Mouse (Mus musculus): Measurements from ENCODE around the gene Homer2.

The Homer2 gene

GRCm38 (mm10) chr7:81560101-81561049 is 147.0 kb downstream of the Homer2 start:
- no peak for DNase-seq (ENCODE audit: low read depth, low spot score)

DNA sequence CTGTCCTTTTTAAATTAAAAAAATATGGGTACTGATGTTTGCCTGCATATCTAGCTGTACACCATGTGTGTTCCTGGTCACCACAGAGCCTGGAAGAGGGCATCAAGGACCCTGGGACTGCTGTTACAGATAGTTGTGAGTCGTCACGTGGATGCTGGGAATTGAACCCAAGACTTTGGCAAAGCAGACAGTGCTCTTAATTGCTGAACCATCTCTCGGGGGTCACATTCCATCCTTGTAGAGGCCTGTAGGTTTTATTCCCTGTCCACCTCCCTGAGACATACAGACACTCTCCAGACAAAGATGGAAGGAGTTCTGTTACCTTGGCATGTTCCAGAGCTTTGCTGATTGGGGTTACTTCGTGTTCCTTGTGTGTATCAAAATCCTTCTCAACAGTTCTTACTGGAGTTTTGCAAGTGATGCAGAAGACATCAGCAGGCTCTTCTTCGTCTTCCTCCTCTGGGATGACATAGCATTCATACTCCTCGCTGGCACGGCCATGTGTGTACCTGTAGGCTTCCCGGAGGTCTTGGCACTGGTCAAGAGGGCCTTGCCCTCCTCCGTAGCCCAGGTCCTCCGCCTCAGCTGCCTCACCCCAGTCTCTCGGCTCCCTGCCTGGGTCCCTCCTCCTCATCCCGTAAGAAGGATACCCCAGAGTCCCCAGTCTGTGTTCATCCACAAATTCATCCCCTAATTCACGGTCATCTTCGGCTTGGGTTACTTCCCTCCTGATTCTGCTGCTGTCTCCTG is 147.9 kb downstream of the Homer2 start:
- no peak for DNase-seq (ENCODE audit: low read depth, low spot score)

- DNase-seq (ENCODE audit: low read depth, low spot score), result no peak
Observed at GRCm38 (mm10) chr7:81557985-81558360, 149.4 kb downstream of the Homer2 start.

DNA sequence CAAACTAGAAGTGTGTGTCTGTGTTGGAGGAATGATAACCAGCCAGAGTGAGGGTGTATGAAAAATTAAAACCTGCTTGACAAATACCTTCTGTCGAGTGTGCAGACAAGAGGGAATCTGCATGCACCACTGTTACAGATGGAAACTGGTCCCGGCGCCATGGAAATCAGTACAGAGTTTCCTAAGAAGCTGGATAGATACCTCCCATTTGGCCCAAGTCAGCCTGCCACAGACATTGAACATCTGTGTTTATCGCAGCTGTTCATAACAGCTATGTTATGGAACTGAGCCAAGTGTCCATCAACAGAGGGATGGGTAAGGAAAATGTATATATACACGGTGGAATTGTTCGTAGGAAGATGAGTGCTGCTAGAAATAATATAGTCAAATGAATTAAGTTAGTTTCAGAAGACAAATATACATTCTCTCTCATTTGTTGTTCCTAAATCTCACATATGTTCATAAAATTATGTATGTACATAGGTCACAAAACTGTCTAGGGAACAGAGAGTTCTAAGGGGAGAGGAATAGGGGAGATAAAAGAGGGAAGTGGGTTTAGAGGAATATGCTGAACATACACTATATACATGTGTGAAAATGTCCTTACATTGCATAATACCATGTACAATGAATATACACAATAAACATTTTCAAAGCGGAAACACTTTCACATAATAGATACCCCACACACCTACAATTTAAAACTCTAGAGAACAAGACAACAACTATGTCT is 149.9 kb downstream of the Homer2 start:
- DNase-seq (ENCODE audit: low read depth, low spot score), result no peak

DNA sequence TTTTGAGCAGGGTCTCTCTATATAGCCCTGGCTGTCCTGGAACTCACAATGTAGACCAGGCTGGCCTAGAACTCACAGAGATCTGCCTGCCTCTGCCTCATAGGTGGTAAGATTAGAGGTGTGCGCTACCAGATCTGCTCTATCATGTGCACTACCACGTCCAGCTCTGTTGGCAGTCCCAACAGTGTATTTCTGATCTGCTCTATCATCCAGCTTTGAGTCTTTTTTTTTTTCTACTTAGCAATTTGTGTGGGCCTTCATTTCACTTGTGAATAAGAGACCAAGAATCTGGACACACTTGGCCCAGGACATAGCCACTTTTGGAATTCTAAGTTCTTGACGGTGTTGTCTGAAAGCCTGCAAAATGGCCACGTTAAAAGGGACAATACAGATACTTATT is 150.5 kb downstream of the Homer2 start:
- no peak for DNase-seq (ENCODE audit: low read depth, low spot score)

GRCm38 (mm10) chr7:81554369-81554768 is 153.0 kb downstream of the Homer2 start:
- DNase-seq (ENCODE audit: low read depth, low spot score), result peak; percentile 81

- no peak for DNase-seq (ENCODE audit: low read depth, low spot score)
Observed at GRCm38 (mm10) chr7:81553589-81553988, 153.7 kb downstream of the Homer2 start.
